In the genomic region with DNA sequence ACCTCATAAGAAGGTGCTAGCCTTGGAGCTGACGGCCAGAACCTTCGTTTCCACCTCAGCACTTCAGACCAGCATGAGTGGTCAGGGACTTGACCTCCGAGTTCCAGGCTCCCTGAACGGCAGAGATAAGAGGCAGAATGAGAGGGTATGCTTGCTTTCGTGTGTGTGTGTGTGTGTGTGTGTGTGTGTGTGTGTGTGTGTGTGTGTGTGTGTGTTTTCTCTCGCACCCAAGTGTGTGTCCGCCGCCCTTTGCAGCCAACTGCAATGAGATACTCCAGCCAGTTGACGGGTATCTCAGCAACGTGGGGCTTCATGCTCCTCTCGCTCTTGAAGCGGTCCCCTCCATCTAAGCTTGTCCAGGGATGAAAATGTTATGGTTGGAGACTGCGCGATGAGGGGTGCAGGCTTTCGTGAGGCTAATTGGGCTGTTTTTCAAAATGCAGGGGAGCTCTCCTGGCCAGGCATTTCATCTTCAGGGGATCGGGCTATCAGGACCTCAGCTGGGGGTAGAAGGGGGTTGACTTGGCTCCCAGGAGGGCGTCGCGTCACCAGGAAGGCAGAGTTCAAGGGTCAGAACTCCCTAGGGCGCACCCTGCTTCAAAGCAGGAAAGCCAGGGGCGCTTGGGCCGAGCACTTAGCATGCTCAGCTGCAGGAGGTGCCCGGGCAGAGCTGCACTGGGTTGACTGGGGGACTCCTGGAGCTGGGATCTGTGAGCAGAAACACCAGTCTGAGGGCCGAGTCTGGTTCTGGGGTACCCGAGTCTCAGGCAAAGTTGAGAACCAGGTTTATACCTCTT, we compare ENCODE assay signal across 9 mouse cellular contexts. TPM values are rescaled to one million over a fixed set of nuclear protein-coding genes. Genes with fewer than 3 reads are reported as not detected.
DNase-seq lines count a peak whose midpoint lies in the region; ATAC-seq lines count a peak whose summit lies in the region.
"Had no signal": no experiment of that assay in that cellular context is flagged by ENCODE, and none has a peak within 500 bp of the region (broad histone marks: within the 10 kb centered on the region; RNA-seq: fewer than 3 reads in every experiment).

No protein-coding gene starts in this region.

- peak overlapping the region; percentile 55 for H3K4me3 ChIP-seq in forebrain, embryonic 16.5 days (replicated peaks; ENCODE audit: low read length)
- H3K4me3 ChIP-seq in midbrain, embryonic 13.5 days (replicated peaks) = peak overlapping the region; percentile 58
- H3K4me3 ChIP-seq: myocyte had no signal

- peak overlapping the region; percentile 98 for H3K4me2 ChIP-seq in forebrain, embryonic 16.5 days (ENCODE audit: low read length)
- H3K4me2 ChIP-seq in midbrain, embryonic 13.5 days (replicated peaks) = peak overlapping the region; percentile 98

- H3K9ac ChIP-seq in forebrain, embryonic 16.5 days (replicated peaks; ENCODE audit: low read depth, low read length) = peak overlapping the region; percentile 47; the same call in 1 of the 2 replicates
- peak overlapping the region; percentile 64; the same call in 1 of the 2 replicates for H3K9ac ChIP-seq in midbrain, embryonic 13.5 days (replicated peaks)

- no peak overlapping the region for H3K27ac ChIP-seq in forebrain, embryonic 16.5 days (ENCODE audit: low read length)
- H3K27ac ChIP-seq in midbrain, embryonic 13.5 days = no peak overlapping the region

- ATAC-seq in forebrain, embryonic 16.5 days = no peak
- ATAC-seq in midbrain, embryonic 13.5 days = no peak

- peaks cover 12% of the 10 kb centered on the region; the same call in 1 of the 2 replicates for H3K27me3 ChIP-seq in forebrain, embryonic 16.5 days (replicated peaks; ENCODE audit: control insufficient read depth, insufficient read depth, low read length)
- peaks cover 50% of the 10 kb centered on the region for H3K27me3 ChIP-seq in midbrain, embryonic 13.5 days

- H3K9me3 ChIP-seq in forebrain, embryonic 16.5 days (ENCODE audit: control insufficient read depth, low read length) = no peaks in the 10 kb centered on the region
- H3K9me3 ChIP-seq in midbrain, embryonic 13.5 days = 0 out of 2 replicates have a peak, but pooled peaks cover 4% of the 10 kb centered on the region

- H3K4me1 ChIP-seq in forebrain, embryonic 16.5 days (replicated peaks; ENCODE audit: control insufficient read depth, insufficient read depth, low read length) = peaks cover 9% of the 10 kb centered on the region
- H3K4me1 ChIP-seq in midbrain, embryonic 13.5 days (replicated peaks) = peaks cover 20% of the 10 kb centered on the region

- peak; percentile 5 for DNase-seq in gastrocnemius, postnatal 10 days
- no peak for DNase-seq in gastrocnemius, postnatal 25 days
- DNase-seq in cerebellum, adult 11 months = peak; percentile 39
- peak; percentile 34 for DNase-seq in kidney, postnatal 14 days
- DNase-seq in natural killer cell, adult 2 months (ENCODE audit: low spot score in 2 of 2) = no peak
- DNase-seq in urinary bladder, adult 2 months (ENCODE audit: low spot score) = no peak

- WGBS in forebrain, embryonic 16.5 days = 5% methylated on average over 24 of the region's 25 CpGs
- 1% methylated on average over 20 of the region's 25 CpGs for WGBS in midbrain, embryonic 13.5 days

- H3K36me3 ChIP-seq in forebrain, embryonic 16.5 days (ENCODE audit: control insufficient read depth, insufficient read depth) = no peaks in the 10 kb centered on the region
- no peaks in the 10 kb centered on the region for H3K36me3 ChIP-seq in midbrain, embryonic 13.5 days

RNA-seq across cellular contexts. Expression of a gene that starts 1.5 kb away (rescaled TPM):
- 10 to 100 TPM; 12.3 to 18.5 TPM for total RNA-seq in gastrocnemius, postnatal 10 days (2021)
- 1 to 10 TPM; 1.7 to 3.5 TPM for total RNA-seq in gastrocnemius, postnatal 25 days (2021)
- polyA plus RNA-seq in forebrain, embryonic 16.5 days (2015; fragmentation: Nextera tagmentation; extraction: Ambion mirVana) = 82.8 and 84.2 TPM in 2 replicates
- polyA plus RNA-seq in midbrain, embryonic 13.5 days (2015; fragmentation: Nextera tagmentation; extraction: Ambion mirVana) = 53.9 and 62.7 TPM in 2 replicates
- 8.7 and 14.9 TPM in 2 replicates for polyA plus RNA-seq in urinary bladder, adult 2 months (2012; rRNA removed)

Comparison
In these comparisons a context has a peak if more than half of its experiments do, and no peak if none do; other contexts are left out.
1. DNase-seq: peak in gastrocnemius, postnatal 10 days (single experiment), cerebellum, adult 11 months (single experiment) and kidney, postnatal 14 days (single experiment); none in gastrocnemius, postnatal 25 days (single experiment), natural killer cell, adult 2 months (0 of 2) and urinary bladder, adult 2 months (single experiment).